Mouse (Mus musculus): ENCODE measurements at regions not wholly inside any gene's neighbourhood (a gene's known extent, or its start where the extent isn't known, plus 50 kb on each side); places are given as distances from the start of the nearest gene placed in this dataset.

DNA sequence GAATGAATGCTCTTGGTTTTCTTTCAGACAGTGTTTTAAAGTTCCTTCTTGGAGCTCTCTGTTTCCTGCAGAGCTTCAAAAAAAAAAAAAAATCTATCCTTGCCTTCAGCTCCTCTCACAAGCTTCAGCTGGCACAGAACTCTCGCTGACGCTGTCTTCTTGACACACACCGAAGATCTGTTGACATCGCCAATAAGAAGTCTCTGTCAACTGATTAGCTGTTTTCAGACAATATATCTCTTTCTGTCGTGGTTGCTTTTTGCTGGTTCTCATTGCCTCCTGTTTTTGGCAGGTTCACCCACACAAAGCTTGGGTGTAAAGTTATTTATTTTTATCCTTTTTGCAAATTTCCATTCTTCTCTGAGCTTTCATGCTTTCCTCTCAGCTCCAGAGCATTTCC is 188.0 kb downstream of the Tpra1 start:
- TF ChIP-seq CTCF (IDR thresholded peaks at IDR 0.05; ENCODE audit: borderline replicate concordance, insufficient read depth, low read depth, low read length) (no peak), POLR2A (IDR thresholded peaks at IDR 0.05; ENCODE audit: borderline replicate concordance, insufficient read depth, low read length) (no peak)

Data from cerebellum, adult 2 months (tissue).